Mouse (Mus musculus) neutrophil, adult 5-6 weeks (primary cell): Measurements from ENCODE around the gene Brca2. TPM values are rescaled to one million over a fixed set of nuclear protein-coding genes. Genes with fewer than 3 reads are reported as not detected.

Experiments used
- ATAC-seq: fragments of 151-379, 151-347 bp; 2 replicates; pipeline ENCODE4 v1.8.0; 2017; ENCODE audit warnings: mild to moderate bottlenecking, moderate TSS enrichment; ENCODE audit not compliant: insufficient number of reproducible peaks, poor library complexity, low FRiP score, severe bottlenecking; ENCODE audit errors: extremely low read depth
- total RNA-seq: library from RNA; stranded (forward); fragments of 200-1000 nt; gene quantifications from 2 replicates; pipeline ENCODE4 v1.2.3, GENCODE M21; 2017

Brca2 gene
- total RNA-seq, 1 experiment from 2014 or later: 7.8 TPM

- no peak for ATAC-seq
These were observed 96.3 kb downstream of the Brca2 start for GRCm38 (mm10) chr5:150618599-150619355.

Other genes starting within 250 kb of the Brca2 start
- not detected in 2 replicates for gene Zar1l, start 4.5 kb upstream of the Brca2 start, total RNA-seq
- gene N4bp2l1, start 74.6 kb downstream of the Brca2 start, total RNA-seq: 127 and 144 TPM in 2 replicates
- 162 and 165 TPM in 2 replicates for gene N4bp2l2, start 143.6 kb downstream of the Brca2 start, total RNA-seq
- gene Pds5b, start 151.1 kb downstream of the Brca2 start, total RNA-seq: 34.8 and 38.2 TPM in 2 replicates